Comparison of ENCODE assay signal across 22 mouse cellular contexts in the genomic region with DNA sequence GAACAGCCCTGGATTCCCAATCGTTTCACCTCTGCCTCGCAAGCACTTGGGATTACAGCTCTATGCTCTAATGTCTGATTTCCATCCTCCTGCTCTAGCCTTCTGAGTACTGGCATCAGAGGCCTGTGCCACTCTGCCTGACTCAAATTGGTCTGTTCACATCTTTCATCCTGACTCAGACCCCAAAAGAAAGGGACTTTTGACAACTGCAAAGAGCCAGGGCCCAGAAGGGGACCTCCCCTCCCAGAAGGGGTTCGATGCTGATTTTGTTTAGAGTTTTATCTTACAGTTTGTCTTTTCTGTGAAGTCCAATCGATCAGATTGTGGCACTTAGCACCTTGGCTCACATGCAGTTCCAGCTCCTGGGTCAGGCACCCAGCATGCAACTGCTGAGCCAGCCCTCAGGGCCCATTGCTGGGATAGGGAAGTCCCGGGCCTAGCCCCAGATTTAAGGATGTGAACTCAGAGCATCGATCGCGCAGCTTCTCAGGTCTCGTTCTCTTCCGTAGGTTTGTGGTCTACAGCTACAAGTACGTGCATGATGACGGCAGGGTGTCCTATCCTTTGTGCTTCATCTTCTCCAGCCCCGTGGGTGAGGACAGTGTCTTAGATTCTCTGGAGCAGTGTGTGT. TPM values are rescaled to one million over a fixed set of nuclear protein-coding genes. Genes with fewer than 3 reads are reported as not detected.
DNase-seq lines count a peak whose midpoint lies in the region; ATAC-seq and TF ChIP-seq lines count a peak whose summit lies in the region.
"Had no signal": no experiment of that assay in that cellular context is flagged by ENCODE, and none has a peak within 500 bp of the region (broad histone marks: within the 10 kb centered on the region; RNA-seq: fewer than 3 reads in every experiment).

No protein-coding gene starts in this region.

- no peak for DNase-seq in kidney, adult 18-20 months
- DNase-seq in CD4-positive, CD25-positive, alpha-beta regulatory T cell, adult 2 months (ENCODE audit: low read depth, low spot score) = peak; percentile 65
- no peak for DNase-seq in cerebellum, adult 2 months
- DNase-seq: B cell, adult 2 months; cerebellum, adult 9-11 months; gastrocnemius, postnatal 25 days; kidney, adult 9 months; kidney, postnatal 36 days; lung, adult 2 months; lung, postnatal 36 days; midbrain, embryonic 14.5 days; thymus, postnatal 4 days had no signal

- H3K27ac ChIP-seq in kidney, embryonic 16.5 days (ENCODE audit: low read length) = no peak overlapping the region
- H3K27ac ChIP-seq in bone marrow macrophage, adult 2 months (ENCODE audit: insufficient read depth, low read depth, low read length) = peak overlapping the region; percentile 73
- no peak overlapping the region for H3K27ac ChIP-seq in cerebellum, adult 2 months (ENCODE audit: insufficient read depth, low read length)
- H3K27ac ChIP-seq in neural tube, embryonic 15.5 days (replicated peaks) = no peak overlapping the region
- H3K27ac ChIP-seq: embryonic facial prominence, embryonic 15.5 days; hindbrain, embryonic 10.5 days; limb, embryonic 15.5 days had no signal

- WGBS in kidney, embryonic 16.5 days = 86% methylated on average over 13 of the region's 13 CpGs
- 84% methylated on average over 13 of the region's 13 CpGs for WGBS in cerebellum, adult 2 months
- WGBS in neural tube, embryonic 15.5 days = 85% methylated on average over 13 of the region's 13 CpGs

- ATAC-seq in kidney, embryonic 16.5 days (ENCODE audit: low FRiP score, low TSS enrichment) = no peak
- ATAC-seq in megakaryocyte progenitor cell, adult 5-6 weeks (replicated peaks; ENCODE audit: poor library complexity) = 0 out of 2 replicates have a peak, but pooled peaks have one; percentile 8
- no peak for ATAC-seq in neural tube, embryonic 15.5 days (ENCODE audit: low FRiP score)
- ATAC-seq: forebrain, embryonic 16.5 days; Patski had no signal

- no peak for TF ChIP-seq CTCF in bone marrow macrophage, adult 2 months (IDR thresholded peaks at IDR 0.05; ENCODE audit: low read depth, low read length)
- no peak for TF ChIP-seq CTCF in cerebellum, adult 2 months (IDR thresholded peaks at IDR 0.05; ENCODE audit: borderline replicate concordance, insufficient read depth, low read depth, low read length)

- 0 out of 2 replicates have a peak, but pooled peaks cover 4% of the 10 kb centered on the region for H3K27me3 ChIP-seq in kidney, embryonic 16.5 days (ENCODE audit: insufficient read depth, low read length)
- H3K27me3 ChIP-seq in cerebellum, adult 2 months (ENCODE audit: control insufficient read depth, insufficient read depth, low read length) = no peaks in the 10 kb centered on the region
- H3K27me3 ChIP-seq in neural tube, embryonic 15.5 days (replicated peaks) = 0 out of 2 replicates have a peak, but pooled peaks cover 7% of the 10 kb centered on the region
- H3K27me3 ChIP-seq: limb, embryonic 15.5 days had no signal

- no peak overlapping the region for H3K4me3 ChIP-seq in kidney, embryonic 16.5 days (ENCODE audit: low read length)
- no peak overlapping the region for H3K4me3 ChIP-seq in bone marrow macrophage, adult 2 months (ENCODE audit: insufficient read depth, low read length)
- H3K4me3 ChIP-seq in cerebellum, adult 2 months (replicated peaks; ENCODE audit: insufficient read depth, low read depth, low read length) = no peak overlapping the region
- H3K4me3 ChIP-seq in neural tube, embryonic 15.5 days (replicated peaks) = no peak overlapping the region
- H3K4me3 ChIP-seq: embryonic facial prominence, embryonic 15.5 days; hindbrain, embryonic 10.5 days; limb, embryonic 15.5 days; myocyte had no signal

- H3K9ac ChIP-seq in kidney, embryonic 16.5 days (replicated peaks; ENCODE audit: low read length) = peak overlapping the region; percentile 22; the same call in 1 of the 2 replicates
- H3K9ac ChIP-seq in neural tube, embryonic 15.5 days (replicated peaks) = no peak overlapping the region
- H3K9ac ChIP-seq: embryonic facial prominence, embryonic 15.5 days; limb, embryonic 15.5 days had no signal

- no peaks in the 10 kb centered on the region for H3K4me1 ChIP-seq in kidney, embryonic 16.5 days (ENCODE audit: insufficient read depth, low read length)
- H3K4me1 ChIP-seq in bone marrow macrophage, adult 2 months (ENCODE audit: control insufficient read depth, insufficient read depth, low read length) = peaks cover 39% of the 10 kb centered on the region
- H3K4me1 ChIP-seq in cerebellum, adult 2 months (ENCODE audit: control insufficient read depth, insufficient read depth, low read length) = no peaks in the 10 kb centered on the region
- peaks cover 8% of the 10 kb centered on the region for H3K4me1 ChIP-seq in neural tube, embryonic 15.5 days
- H3K4me1 ChIP-seq: embryonic facial prominence, embryonic 15.5 days; limb, embryonic 15.5 days had no signal

- no peaks in the 10 kb centered on the region for H3K9me3 ChIP-seq in kidney, embryonic 16.5 days (ENCODE audit: low read length)
- no peaks in the 10 kb centered on the region for H3K9me3 ChIP-seq in neural tube, embryonic 15.5 days (replicated peaks)
- H3K9me3 ChIP-seq: embryonic facial prominence, embryonic 15.5 days; hindbrain, embryonic 10.5 days; limb, embryonic 15.5 days had no signal

- no peaks in the 10 kb centered on the region for H3K36me3 ChIP-seq in kidney, embryonic 16.5 days (ENCODE audit: insufficient read depth, low read length)
- H3K36me3 ChIP-seq in neural tube, embryonic 15.5 days = no peaks in the 10 kb centered on the region
- H3K36me3 ChIP-seq: embryonic facial prominence, embryonic 15.5 days; hindbrain, embryonic 10.5 days; limb, embryonic 15.5 days had no signal

- H3K4me2 ChIP-seq in kidney, embryonic 16.5 days (replicated peaks; ENCODE audit: low read depth, low read length) = no peak overlapping the region
- H3K4me2 ChIP-seq in neural tube, embryonic 15.5 days = no peak overlapping the region
- H3K4me2 ChIP-seq: embryonic facial prominence, embryonic 15.5 days; limb, embryonic 15.5 days had no signal

- TF ChIP-seq POLR2A in bone marrow macrophage, adult 2 months (IDR thresholded peaks at IDR 0.05; ENCODE audit: borderline replicate concordance, low read depth, low read length) = no peak
- no peak for TF ChIP-seq POLR2A in cerebellum, adult 2 months (IDR thresholded peaks at IDR 0.05; ENCODE audit: borderline replicate concordance, insufficient read depth, low read length)

RNA-seq across cellular contexts. Expression of a gene that starts 7.2 kb away (rescaled TPM):
- 13.6 and 15.5 TPM in 2 replicates for polyA plus RNA-seq in kidney, embryonic 16.5 days (2015; fragmentation: Nextera tagmentation; extraction: Ambion mirVana)
- polyA plus RNA-seq in bone marrow macrophage, adult 2 months (2012; ENCODE audit: insufficient read depth, insufficient read length, missing spikeins) = 349 and 416 TPM in 2 replicates
- 378 and 389 TPM in 2 replicates for total RNA-seq in megakaryocyte progenitor cell, adult 5-6 weeks (2015)
- 658 and 664 TPM in 2 replicates for total RNA-seq in megakaryocyte progenitor cell, adult 5-6 weeks (2017)
- 2.0 and 2.2 TPM in 2 replicates for polyA plus RNA-seq in cerebellum, adult 2 months (2012; rRNA removed)
- polyA plus RNA-seq in neural tube, embryonic 15.5 days (2015; fragmentation: Nextera tagmentation; extraction: Ambion mirVana) = 5.3 and 33.8 TPM in 2 replicates
- polyA plus RNA-seq: myocyte had no signal

RNA-seq across cellular contexts. Expression of a gene that starts 7.3 kb away (rescaled TPM):
- polyA plus RNA-seq in kidney, embryonic 16.5 days (2015; fragmentation: Nextera tagmentation; extraction: Ambion mirVana) = 2.2 and 2.8 TPM in 2 replicates
- polyA plus RNA-seq in bone marrow macrophage, adult 2 months (2012; ENCODE audit: insufficient read depth, insufficient read length, missing spikeins) = 3.2 and 3.6 TPM in 2 replicates
- 1.2 TPM in 2 replicates for total RNA-seq in megakaryocyte progenitor cell, adult 5-6 weeks (2015)
- total RNA-seq in megakaryocyte progenitor cell, adult 5-6 weeks (2017) = 1.7 and 2.3 TPM in 2 replicates
- 39.6 and 41.5 TPM in 2 replicates for polyA plus RNA-seq in cerebellum, adult 2 months (2012; rRNA removed)
- polyA plus RNA-seq in neural tube, embryonic 15.5 days (2015; fragmentation: Nextera tagmentation; extraction: Ambion mirVana) = 16.0 and 18.7 TPM in 2 replicates
- polyA plus RNA-seq: myocyte had no signal

RNA-seq across cellular contexts. Expression of a gene that starts 51.7 kb away (rescaled TPM):
- polyA plus RNA-seq in kidney, embryonic 16.5 days (2015; fragmentation: Nextera tagmentation; extraction: Ambion mirVana) = 97.4 and 108 TPM in 2 replicates
- polyA plus RNA-seq in bone marrow macrophage, adult 2 months (2012; ENCODE audit: insufficient read depth, insufficient read length, missing spikeins) = 102 and 123 TPM in 2 replicates
- 63.9 and 89.2 TPM in 2 replicates for total RNA-seq in megakaryocyte progenitor cell, adult 5-6 weeks (2015)
- total RNA-seq in megakaryocyte progenitor cell, adult 5-6 weeks (2017) = 146 and 184 TPM in 2 replicates
- 104 and 124 TPM in 2 replicates for polyA plus RNA-seq in cerebellum, adult 2 months (2012; rRNA removed)
- polyA plus RNA-seq in neural tube, embryonic 15.5 days (2015; fragmentation: Nextera tagmentation; extraction: Ambion mirVana) = 89.3 and 96.0 TPM in 2 replicates

RNA-seq across cellular contexts. Expression of a gene that starts 52.0 kb away (rescaled TPM):
- polyA plus RNA-seq in kidney, embryonic 16.5 days (2015; fragmentation: Nextera tagmentation; extraction: Ambion mirVana) = 52.9 and 55.9 TPM in 2 replicates
- 12.5 and 13.9 TPM in 2 replicates for polyA plus RNA-seq in bone marrow macrophage, adult 2 months (2012; ENCODE audit: insufficient read depth, insufficient read length, missing spikeins)
- total RNA-seq in megakaryocyte progenitor cell, adult 5-6 weeks (2015) = 30.6 and 36.8 TPM in 2 replicates
- 18.0 and 21.1 TPM in 2 replicates for total RNA-seq in megakaryocyte progenitor cell, adult 5-6 weeks (2017)
- 47.9 and 49.5 TPM in 2 replicates for polyA plus RNA-seq in cerebellum, adult 2 months (2012; rRNA removed)
- polyA plus RNA-seq in neural tube, embryonic 15.5 days (2015; fragmentation: Nextera tagmentation; extraction: Ambion mirVana) = 48.4 and 50.0 TPM in 2 replicates

Comparison
In these comparisons a context has a peak if more than half of its experiments do, and no peak if none do; other contexts are left out.
1. RNA of a gene that starts 7.2 kb away (polyA plus RNA-seq): 349 to 416 TPM in bone marrow macrophage, adult 2 months; 13.6 to 15.5 TPM in kidney, embryonic 16.5 days, 5.3 to 33.8 TPM in neural tube, embryonic 15.5 days and 2.0 to 2.2 TPM in cerebellum, adult 2 months; every median in the first group is over 10 times any median in the second.